Mouse (Mus musculus): Measurements from ENCODE around the gene Rab20. TPM values are rescaled to one million over a fixed set of nuclear protein-coding genes. Genes with fewer than 3 reads are reported as not detected.

Rab20 gene
- polyA plus RNA-seq, 1 experiment from 2014 or later: 1.8 TPM

- 91% methylated on average over 23 of the region's 23 CpGs for WGBS
- Histone ChIP-seq H3K9me3 (no peaks in the 10 kb centered on the region), H3K36me3 (peaks cover 58% of the 10 kb centered on the region), H3K4me1 (peaks cover 20% of the 10 kb centered on the region), H3K9ac (no peak overlapping the region), H3K4me3 (no peak overlapping the region), H3K27me3 (no peaks in the 10 kb centered on the region), H3K4me2 (no peak overlapping the region), H3K27ac (no peak overlapping the region)
- no peak for ATAC-seq (ENCODE audit: insufficient number of reproducible peaks, low FRiP score, low TSS enrichment, low read depth)
These were observed 30.5 kb downstream of the Rab20 start for GRCm38 (mm10) chr8:11447910-11448570.

GRCm38 (mm10) chr8:11445790-11446189 is 32.7 kb downstream of the Rab20 start:
- Histone ChIP-seq H3K4me1 (peaks cover 5% of the 10 kb centered on the region), H3K27ac (no peak overlapping the region), H3K4me3 (no peak overlapping the region), H3K9me3 (no peaks in the 10 kb centered on the region), H3K36me3 (peaks cover 81% of the 10 kb centered on the region), H3K4me2 (no peak overlapping the region), H3K9ac (no peak overlapping the region), H3K27me3 (no peaks in the 10 kb centered on the region)
- WGBS: 93% methylated on average over 13 of the region's 13 CpGs
- ATAC-seq (ENCODE audit: insufficient number of reproducible peaks, low FRiP score, low TSS enrichment, low read depth): no peak

GRCm38 (mm10) chr8:11444216-11444615 is 34.3 kb downstream of the Rab20 start:
- no peak overlapping the region for H3K4me3 ChIP-seq
- H3K4me2 ChIP-seq: no peak overlapping the region
- H3K9me3 ChIP-seq: no peaks in the 10 kb centered on the region
- H3K27ac ChIP-seq: no peak overlapping the region
- ATAC-seq (ENCODE audit: insufficient number of reproducible peaks, low FRiP score, low TSS enrichment, low read depth): no peak
- H3K36me3 ChIP-seq: peaks cover 92% of the 10 kb centered on the region
- H3K9ac ChIP-seq: no peak overlapping the region
- no peaks in the 10 kb centered on the region for H3K4me1 ChIP-seq
- WGBS: 94% methylated on average over 7 of the region's 7 CpGs
- no peaks in the 10 kb centered on the region for H3K27me3 ChIP-seq

GRCm38 (mm10) chr8:11443611-11444010 is 34.9 kb downstream of the Rab20 start:
- WGBS: 87% methylated on average over 9 of the region's 9 CpGs
- Histone ChIP-seq H3K4me1 (no peaks in the 10 kb centered on the region), H3K9ac (no peak overlapping the region), H3K27me3 (no peaks in the 10 kb centered on the region), H3K9me3 (no peaks in the 10 kb centered on the region), H3K4me2 (no peak overlapping the region), H3K4me3 (no peak overlapping the region), H3K27ac (no peak overlapping the region), H3K36me3 (peaks cover 93% of the 10 kb centered on the region)
- ATAC-seq (ENCODE audit: insufficient number of reproducible peaks, low FRiP score, low TSS enrichment, low read depth): no peak

- Histone ChIP-seq H3K36me3 (peaks cover 86% of the 10 kb centered on the region), H3K4me2 (no peak overlapping the region), H3K27ac (no peak overlapping the region), H3K27me3 (no peaks in the 10 kb centered on the region), H3K9ac (no peak overlapping the region), H3K9me3 (no peaks in the 10 kb centered on the region), H3K4me3 (no peak overlapping the region), H3K4me1 (no peaks in the 10 kb centered on the region)
- ATAC-seq (ENCODE audit: insufficient number of reproducible peaks, low FRiP score, low TSS enrichment, low read depth): no peak
- WGBS: 96% methylated on average over 6 of the region's 6 CpGs
These were observed 37.2 kb downstream of the Rab20 start for GRCm38 (mm10) chr8:11441291-11441690.

GRCm38 (mm10) chr8:11437862-11438261 is 40.6 kb downstream of the Rab20 start:
- H3K36me3 ChIP-seq: peaks cover 84% of the 10 kb centered on the region
- H3K27me3 ChIP-seq: no peaks in the 10 kb centered on the region
- no peak overlapping the region for H3K27ac ChIP-seq
- ATAC-seq (ENCODE audit: insufficient number of reproducible peaks, low FRiP score, low TSS enrichment, low read depth): no peak
- no peaks in the 10 kb centered on the region for H3K4me1 ChIP-seq
- H3K9me3 ChIP-seq: no peaks in the 10 kb centered on the region
- H3K9ac ChIP-seq: no peak overlapping the region
- H3K4me3 ChIP-seq: no peak overlapping the region
- 52% methylated on average over 12 of the region's 12 CpGs for WGBS
- no peak overlapping the region for H3K4me2 ChIP-seq

GRCm38 (mm10) chr8:11430688-11431087 is 47.8 kb downstream of the Rab20 start:
- no peaks in the 10 kb centered on the region for H3K27me3 ChIP-seq
- no peak for ATAC-seq (ENCODE audit: insufficient number of reproducible peaks, low FRiP score, low TSS enrichment, low read depth)
- H3K4me3 ChIP-seq: no peak overlapping the region
- H3K36me3 ChIP-seq: peaks cover 81% of the 10 kb centered on the region
- no peak overlapping the region for H3K9ac ChIP-seq
- no peaks in the 10 kb centered on the region for H3K4me1 ChIP-seq
- no peak overlapping the region for H3K4me2 ChIP-seq
- WGBS: 71% methylated on average over 5 of the region's 5 CpGs
- no peak overlapping the region for H3K27ac ChIP-seq
- H3K9me3 ChIP-seq: no peaks in the 10 kb centered on the region

- no peak for ATAC-seq (ENCODE audit: insufficient number of reproducible peaks, low FRiP score, low TSS enrichment, low read depth)
- H3K27ac ChIP-seq: no peak overlapping the region
These were observed 55.4 kb downstream of the Rab20 start for GRCm38 (mm10) chr8:11423091-11423490.

GRCm38 (mm10) chr8:11421968-11422367 is 56.5 kb downstream of the Rab20 start:
- no peak overlapping the region for H3K9ac ChIP-seq
- no peak overlapping the region for H3K4me3 ChIP-seq
- no peak for ATAC-seq (ENCODE audit: insufficient number of reproducible peaks, low FRiP score, low TSS enrichment, low read depth)
- H3K4me1 ChIP-seq: peaks cover 8% of the 10 kb centered on the region
- H3K27ac ChIP-seq: no peak overlapping the region
- H3K36me3 ChIP-seq: peaks cover 44% of the 10 kb centered on the region
- H3K4me2 ChIP-seq: no peak overlapping the region
- H3K27me3 ChIP-seq: no peaks in the 10 kb centered on the region
- no peaks in the 10 kb centered on the region for H3K9me3 ChIP-seq
- 64% methylated on average over 6 of the region's 6 CpGs for WGBS

More at GRCm38 (mm10) chr8:11423091-11423490, 55.4 kb downstream of the Rab20 start:
- H3K4me3 ChIP-seq: no peak overlapping the region
- H3K9ac ChIP-seq: no peak overlapping the region
- H3K27me3 ChIP-seq: no peaks in the 10 kb centered on the region
- peaks cover 55% of the 10 kb centered on the region for H3K36me3 ChIP-seq
- peaks cover 8% of the 10 kb centered on the region for H3K4me1 ChIP-seq
- no peaks in the 10 kb centered on the region for H3K9me3 ChIP-seq
- WGBS: 69% methylated on average over 7 of the region's 7 CpGs
- no peak overlapping the region for H3K4me2 ChIP-seq

- no peak overlapping the region for H3K27ac ChIP-seq
- WGBS: 51% methylated on average over 14 of the region's 14 CpGs
- H3K4me2 ChIP-seq: no peak overlapping the region
- no peaks in the 10 kb centered on the region for H3K9me3 ChIP-seq
- H3K36me3 ChIP-seq: peaks cover 47% of the 10 kb centered on the region
- peaks cover 8% of the 10 kb centered on the region for H3K4me1 ChIP-seq
- no peaks in the 10 kb centered on the region for H3K27me3 ChIP-seq
- H3K4me3 ChIP-seq: no peak overlapping the region
- H3K9ac ChIP-seq: no peak overlapping the region
- ATAC-seq (ENCODE audit: insufficient number of reproducible peaks, low FRiP score, low TSS enrichment, low read depth): no peak
These were observed 57.4 kb downstream of the Rab20 start for GRCm38 (mm10) chr8:11421105-11421504.

- 19% methylated on average over 2 of the region's 2 CpGs for WGBS
- H3K4me2 ChIP-seq: no peak overlapping the region
- no peak overlapping the region for H3K27ac ChIP-seq
- no peak for ATAC-seq (ENCODE audit: insufficient number of reproducible peaks, low FRiP score, low TSS enrichment, low read depth)
- H3K27me3 ChIP-seq: no peaks in the 10 kb centered on the region
- peaks cover 8% of the 10 kb centered on the region for H3K4me1 ChIP-seq
- H3K9ac ChIP-seq: no peak overlapping the region
- H3K36me3 ChIP-seq: peaks cover 39% of the 10 kb centered on the region
- no peak overlapping the region for H3K4me3 ChIP-seq
- H3K9me3 ChIP-seq: no peaks in the 10 kb centered on the region
These were observed 58.9 kb downstream of the Rab20 start for GRCm38 (mm10) chr8:11419645-11420044.

GRCm38 (mm10) chr8:11419232-11419631 is 59.3 kb downstream of the Rab20 start:
- no peak overlapping the region for H3K4me3 ChIP-seq
- H3K9me3 ChIP-seq: no peaks in the 10 kb centered on the region
- H3K4me1 ChIP-seq: peaks cover 8% of the 10 kb centered on the region
- H3K27me3 ChIP-seq: no peaks in the 10 kb centered on the region
- WGBS: 28% methylated on average over 6 of the region's 6 CpGs
- H3K4me2 ChIP-seq: no peak overlapping the region
- peak; percentile 57; the same call in 1 of the 2 replicates for ATAC-seq (ENCODE audit: insufficient number of reproducible peaks, low FRiP score, low TSS enrichment, low read depth)
- no peak overlapping the region for H3K9ac ChIP-seq
- peak overlapping the region; percentile 51; the same call in 1 of the 2 replicates for H3K27ac ChIP-seq
- peaks cover 38% of the 10 kb centered on the region for H3K36me3 ChIP-seq

- no peak for ATAC-seq (ENCODE audit: insufficient number of reproducible peaks, low FRiP score, low TSS enrichment, low read depth)
- Histone ChIP-seq H3K36me3 (peaks cover 32% of the 10 kb centered on the region), H3K4me3 (no peak overlapping the region), H3K27me3 (no peaks in the 10 kb centered on the region), H3K9ac (no peak overlapping the region), H3K9me3 (no peaks in the 10 kb centered on the region), H3K4me1 (peaks cover 12% of the 10 kb centered on the region), H3K4me2 (no peak overlapping the region), H3K27ac (no peak overlapping the region)
- 75% methylated on average over 13 of the region's 13 CpGs for WGBS
These were observed 60.7 kb downstream of the Rab20 start for GRCm38 (mm10) chr8:11417762-11418161.

All from limb, embryonic 15.5 days (tissue).